Mouse (Mus musculus) hindbrain, embryonic 16.5 days (tissue): ENCODE data around the gene Exoc3l. TPM values are rescaled to one million over a fixed set of nuclear protein-coding genes. Genes with fewer than 3 reads are reported as not detected.

Source experiments
- microRNA counts: library from miRNA; unstranded; fragments of <30 nt; microRNA quantifications from one replicate; lab custom pipeline; 2016
- microRNA-seq: library from miRNA; unstranded; fragments of <30 nt; microRNA quantifications from one replicate; pipeline ENCODE4, GENCODE M21; 2017
- polyA plus RNA-seq: library from polyadenylated mRNA; unstranded; fragments of >200 nt; fragmentation: Nextera tagmentation; extraction: Ambion mirVana; gene quantifications from 2 replicates; pipeline ENCODE4 v1.2.1, GENCODE M21; 2015

Gene Exoc3l
- polyA plus RNA-seq, 1 experiment from 2014 or later: 9.4 TPM

MicroRNAs encoded within 50 kb of the gene (microRNA counts, 519-probe panel; counts per million panel counts)
- 2,065 counts per million, percentile 33 among the panel's probes with 10 or more counts for microRNA mmu-miR-328 (lab: Ali Mortazavi, UCI)

Small RNA genes lying within 50 kb of the gene (microRNA-seq; reads per million reads assigned to microRNA genes)
- gene Gm27320: not detected
- 388 reads per million, percentile 67 among the genes with 10 or more reads in this experiment for gene Mir328

Other genes starting within 250 kb of the Exoc3l start
- gene Ces3a, start 247.5 kb downstream of the Exoc3l start, polyA plus RNA-seq: not detected in 2 replicates
- not detected in 2 replicates for gene Ces3b, start 212.3 kb downstream of the Exoc3l start, polyA plus RNA-seq
- gene Ces4a, start 164.3 kb downstream of the Exoc3l start, polyA plus RNA-seq: not detected in 2 replicates
- gene Cbfb, start 125.4 kb downstream of the Exoc3l start, polyA plus RNA-seq: 28.6 and 29.0 TPM in 2 replicates
- gene D230025D16Rik, start 71.0 kb downstream of the Exoc3l start, polyA plus RNA-seq: 27.9 and 31.7 TPM in 2 replicates
- 12.3 and 12.4 TPM in 2 replicates for gene B3gnt9, start 40.9 kb downstream of the Exoc3l start, polyA plus RNA-seq
- gene Tradd, start 31.5 kb downstream of the Exoc3l start, polyA plus RNA-seq: 20.7 and 21.5 TPM in 2 replicates
- gene Fbxl8, start 31.5 kb downstream of the Exoc3l start, polyA plus RNA-seq: 2.1 and 2.4 TPM in 2 replicates
- gene Hsf4, start 26.3 kb downstream of the Exoc3l start, polyA plus RNA-seq: 0.80 and 1.2 TPM in 2 replicates
- gene Nol3, start 20.0 kb downstream of the Exoc3l start, polyA plus RNA-seq: 6.2 TPM in 2 replicates
- 126 and 153 TPM in 2 replicates for gene 4931428F04Rik, start 6.2 kb downstream of the Exoc3l start, polyA plus RNA-seq
- 37.3 and 46.7 TPM in 2 replicates for gene E2f4, start 1.6 kb upstream of the Exoc3l start, polyA plus RNA-seq
- 1.5 and 1.6 TPM in 2 replicates for gene Elmo3, start 9.5 kb upstream of the Exoc3l start, polyA plus RNA-seq
- 0.90 and 0.94 TPM in 2 replicates for gene Lrrc29, start 30.2 kb upstream of the Exoc3l start, polyA plus RNA-seq
- gene Tmem208, start 30.3 kb upstream of the Exoc3l start, polyA plus RNA-seq: 144 and 150 TPM in 2 replicates
- 0.69 and 0.93 TPM in 2 replicates for gene Fhod1, start 51.9 kb upstream of the Exoc3l start, polyA plus RNA-seq
- gene Slc9a5, start 52.7 kb upstream of the Exoc3l start, polyA plus RNA-seq: 12.3 and 14.5 TPM in 2 replicates
- 1.8 and 2.1 TPM in 2 replicates for gene Plekhg4, start 77.2 kb upstream of the Exoc3l start, polyA plus RNA-seq
- 0.27 TPM in 1 of 2 replicates, not detected in the other for gene Kctd19, start 117.4 kb upstream of the Exoc3l start, polyA plus RNA-seq
- 0.44 and 0.60 TPM in 2 replicates for gene Lrrc36, start 117.5 kb upstream of the Exoc3l start, polyA plus RNA-seq
- 246 and 256 TPM in 2 replicates for gene Tppp3, start 175.4 kb upstream of the Exoc3l start, polyA plus RNA-seq
- gene Zdhhc1, start 200.8 kb upstream of the Exoc3l start, polyA plus RNA-seq: 39.0 and 40.2 TPM in 2 replicates
- 6.9 and 8.8 TPM in 2 replicates for gene Hsd11b2, start 222.7 kb upstream of the Exoc3l start, polyA plus RNA-seq